Mouse (Mus musculus): ENCODE data around the gene Commd2. TPM values are rescaled to one million over a fixed set of nuclear protein-coding genes. Genes with fewer than 3 reads are reported as not detected.

The Commd2 gene
- polyA plus RNA-seq, 1 experiment from 2014 or later: 79.1 TPM

- Histone ChIP-seq H3K27me3 (no peaks in the 10 kb centered on the region), H3K36me3 (no peaks in the 10 kb centered on the region), H3K27ac (replicated peaks) (no peak overlapping the region), H3K9ac (replicated peaks) (no peak overlapping the region), H3K9me3 (no peaks in the 10 kb centered on the region), H3K4me2 (replicated peaks) (no peak overlapping the region), H3K4me3 (no peak overlapping the region), H3K4me1 (no peaks in the 10 kb centered on the region)
- WGBS: 71% methylated on average over 6 of the region's 6 CpGs
- no peak for ATAC-seq (replicated peaks)
These were observed 7.1 kb upstream of the Commd2 start for GRCm38 (mm10) chr3:57658608-57659007.

- 92% methylated on average over 3 of the region's 3 CpGs for WGBS
- Histone ChIP-seq H3K9me3 (no peaks in the 10 kb centered on the region), H3K9ac (replicated peaks) (no peak overlapping the region), H3K4me2 (replicated peaks) (no peak overlapping the region), H3K4me1 (peaks cover 6% of the 10 kb centered on the region), H3K4me3 (no peak overlapping the region), H3K36me3 (peaks cover 6% of the 10 kb centered on the region; the same call in 1 of the 2 replicates), H3K27ac (replicated peaks) (no peak overlapping the region), H3K27me3 (no peaks in the 10 kb centered on the region)
- ATAC-seq (replicated peaks): no peak
These were observed 2.1 kb upstream of the Commd2 start for GRCm38 (mm10) chr3:57653646-57654045.

GRCm38 (mm10) chr3:57652485-57652884 is 970 bp upstream of the Commd2 start:
- 74% methylated on average over 3 of the region's 3 CpGs for WGBS
- H3K4me1 ChIP-seq: peaks cover 6% of the 10 kb centered on the region
- H3K9me3 ChIP-seq: no peaks in the 10 kb centered on the region
- no peak overlapping the region for H3K4me2 ChIP-seq (replicated peaks)
- H3K27ac ChIP-seq (replicated peaks): no peak overlapping the region
- no peak overlapping the region for H3K4me3 ChIP-seq
- no peak overlapping the region for H3K9ac ChIP-seq (replicated peaks)
- ATAC-seq (replicated peaks): no peak
- peaks cover 6% of the 10 kb centered on the region; the same call in 1 of the 2 replicates for H3K36me3 ChIP-seq
- no peaks in the 10 kb centered on the region for H3K27me3 ChIP-seq

DNA sequence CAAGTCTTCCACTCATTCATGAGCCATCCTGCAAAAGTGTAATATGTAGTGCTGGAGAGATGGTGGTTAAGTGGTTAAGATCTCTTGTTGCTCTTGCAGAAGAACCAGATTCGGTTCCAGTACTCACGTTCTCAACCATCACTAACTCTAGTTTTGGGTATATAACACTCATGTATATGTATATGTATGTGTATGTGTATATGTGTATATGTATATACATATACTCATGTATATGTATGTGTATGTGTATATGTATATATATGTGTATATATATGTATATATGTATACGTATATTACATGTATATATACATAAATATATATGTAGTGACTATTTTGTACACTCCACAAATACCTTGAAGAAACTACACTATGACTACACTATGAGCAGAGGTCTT is 347 bp upstream of the Commd2 start:
- WGBS: 63% methylated on average over 3 of the region's 3 CpGs
- peak overlapping the region; percentile 82; the same call in 1 of the 2 replicates for H3K27ac ChIP-seq (replicated peaks)
- peak overlapping the region; percentile 77 for H3K9ac ChIP-seq (replicated peaks)
- peak overlapping the region; percentile 74 for H3K4me3 ChIP-seq
- no peaks in the 10 kb centered on the region for H3K27me3 ChIP-seq
- peak; percentile 51 for ATAC-seq (replicated peaks)
- peaks cover 6% of the 10 kb centered on the region for H3K4me1 ChIP-seq
- H3K9me3 ChIP-seq: no peaks in the 10 kb centered on the region
- H3K36me3 ChIP-seq: peaks cover 6% of the 10 kb centered on the region; the same call in 1 of the 2 replicates
- peak overlapping the region; percentile 71 for H3K4me2 ChIP-seq (replicated peaks)

DNA sequence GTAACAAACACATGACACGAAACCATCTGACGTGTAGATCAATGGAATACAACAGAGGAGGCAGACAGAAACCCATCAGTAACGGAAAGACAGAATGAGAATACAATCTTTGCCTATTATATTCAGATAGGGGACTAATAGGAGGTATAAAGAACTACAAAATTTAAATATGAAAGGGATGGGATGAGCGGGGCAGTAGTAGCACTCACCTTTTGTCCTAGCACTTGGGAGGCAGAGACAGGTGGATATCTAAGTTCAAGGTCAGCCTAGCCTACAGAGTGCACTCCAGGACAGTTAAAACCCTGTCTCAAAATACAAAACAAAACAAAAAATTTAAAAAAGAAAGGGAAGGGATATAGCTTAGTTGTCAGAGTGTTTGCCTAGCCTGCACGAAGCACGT is 8.3 kb downstream of the Commd2 start:
- no peaks in the 10 kb centered on the region for H3K9me3 ChIP-seq
- no peak for ATAC-seq (replicated peaks)
- no peak overlapping the region for H3K4me2 ChIP-seq (replicated peaks)
- H3K4me1 ChIP-seq: no peaks in the 10 kb centered on the region
- H3K27ac ChIP-seq (replicated peaks): no peak overlapping the region
- peaks cover 16% of the 10 kb centered on the region for H3K36me3 ChIP-seq
- no peak overlapping the region for H3K9ac ChIP-seq (replicated peaks)
- 93% methylated on average over 6 of the region's 6 CpGs for WGBS
- no peaks in the 10 kb centered on the region for H3K27me3 ChIP-seq
- no peak overlapping the region for H3K4me3 ChIP-seq

DNA sequence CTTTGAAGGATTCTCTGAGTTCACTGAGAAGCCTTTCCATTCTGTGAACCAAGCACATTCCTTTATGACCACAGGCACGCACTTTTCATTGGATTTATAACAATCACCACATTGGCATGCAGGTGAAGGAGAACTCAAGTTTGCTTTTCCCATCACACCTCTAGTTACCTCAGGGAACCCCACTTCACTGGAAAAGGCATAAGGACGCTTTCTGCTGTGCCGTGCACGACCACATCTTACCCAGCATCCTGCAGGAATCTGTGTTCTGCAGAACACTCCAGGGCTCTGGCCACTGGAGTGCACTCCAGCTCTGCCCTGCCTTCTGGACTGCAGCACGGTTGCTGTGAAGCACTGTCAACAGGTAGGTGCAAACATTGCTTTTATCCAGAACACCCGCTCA is 13.9 kb downstream of the Commd2 start:
- 84% methylated on average over 6 of the region's 6 CpGs for WGBS
- Histone ChIP-seq H3K36me3 (no peaks in the 10 kb centered on the region), H3K9me3 (no peaks in the 10 kb centered on the region), H3K27ac (replicated peaks) (no peak overlapping the region), H3K9ac (replicated peaks) (no peak overlapping the region), H3K4me3 (no peak overlapping the region), H3K4me2 (replicated peaks) (no peak overlapping the region), H3K27me3 (no peaks in the 10 kb centered on the region), H3K4me1 (no peaks in the 10 kb centered on the region)
- no peak for ATAC-seq (replicated peaks)

DNA sequence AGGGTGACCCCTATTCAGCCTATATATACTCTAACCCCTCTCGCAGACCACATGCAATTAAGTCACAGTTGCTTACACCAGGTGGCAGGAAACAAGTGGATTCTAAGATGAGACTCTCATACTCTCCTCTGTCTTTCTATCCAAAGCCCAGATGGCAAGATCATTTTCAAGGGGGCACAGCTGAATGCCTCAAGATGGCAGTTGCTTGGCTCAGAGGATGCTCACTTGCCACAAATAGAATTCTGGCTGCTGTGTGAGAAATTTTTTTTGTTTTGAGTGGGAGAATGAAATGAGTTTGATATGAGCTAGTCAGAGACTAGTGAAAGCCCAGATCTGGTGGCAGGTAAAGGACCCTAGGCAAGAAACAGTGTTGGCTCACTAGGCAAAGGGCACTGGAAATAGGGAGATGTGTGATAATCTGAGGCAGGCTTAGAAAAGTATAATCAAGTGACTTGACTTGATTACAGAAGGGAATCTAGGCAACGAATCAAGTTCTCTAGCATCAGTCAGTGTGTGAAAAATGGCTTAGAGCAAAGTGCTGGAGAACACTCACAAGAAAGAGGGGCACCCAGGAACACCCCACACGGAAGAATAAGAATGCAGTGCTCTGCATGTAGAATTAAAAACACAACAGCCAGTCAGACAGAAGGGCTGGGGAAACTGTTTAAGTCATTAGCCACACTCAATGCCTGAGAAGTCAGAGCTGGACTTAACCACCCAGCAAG is 16.6 kb downstream of the Commd2 start:
- WGBS: 72% methylated on average over 3 of the region's 3 CpGs
- no peak for ATAC-seq (replicated peaks)
- H3K4me2 ChIP-seq (replicated peaks): no peak overlapping the region

DNA sequence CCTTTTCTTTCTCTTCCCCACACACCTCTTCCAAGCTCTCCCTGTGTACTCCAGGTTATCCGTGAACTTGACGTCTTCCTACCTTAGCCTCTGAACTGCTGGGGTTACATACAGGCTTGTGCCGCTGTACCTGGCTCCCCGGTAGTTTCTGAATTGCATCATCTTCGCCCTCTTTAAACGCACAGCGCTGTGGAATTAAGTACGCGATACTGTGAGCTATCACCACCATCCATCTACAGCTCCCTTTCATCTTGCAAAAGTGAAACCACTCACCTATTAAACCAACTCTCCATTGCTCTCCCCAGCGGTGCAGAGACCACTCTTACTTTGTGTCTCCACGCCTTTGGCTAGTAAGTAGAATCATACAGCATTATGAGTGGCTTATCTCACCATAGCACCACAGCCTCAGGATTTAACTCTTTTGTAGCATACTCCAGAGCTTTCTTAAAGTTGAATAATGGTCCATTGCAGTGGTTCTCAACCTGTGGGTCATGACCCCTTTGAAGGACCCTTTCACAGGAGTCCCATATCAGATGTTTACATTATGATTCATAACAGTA is 24.5 kb downstream of the Commd2 start:
- H3K27ac ChIP-seq (replicated peaks): no peak overlapping the region
- H3K27me3 ChIP-seq: no peaks in the 10 kb centered on the region
- ATAC-seq (replicated peaks): no peak
- WGBS: 89% methylated on average over 11 of the region's 11 CpGs
- no peak overlapping the region for H3K9ac ChIP-seq (replicated peaks)
- no peak overlapping the region for H3K4me2 ChIP-seq (replicated peaks)
- H3K4me1 ChIP-seq: peaks cover 5% of the 10 kb centered on the region; the same call in 1 of the 2 replicates
- H3K9me3 ChIP-seq: no peaks in the 10 kb centered on the region
- H3K36me3 ChIP-seq: no peaks in the 10 kb centered on the region
- no peak overlapping the region for H3K4me3 ChIP-seq

More for the DNA sequence above, 16.6 kb downstream of the Commd2 start:
- Histone ChIP-seq H3K4me3 (no peak overlapping the region), H3K36me3 (no peaks in the 10 kb centered on the region), H3K4me1 (no peaks in the 10 kb centered on the region), H3K9me3 (no peaks in the 10 kb centered on the region), H3K27me3 (no peaks in the 10 kb centered on the region), H3K27ac (replicated peaks) (no peak overlapping the region), H3K9ac (replicated peaks) (no peak overlapping the region)

DNA sequence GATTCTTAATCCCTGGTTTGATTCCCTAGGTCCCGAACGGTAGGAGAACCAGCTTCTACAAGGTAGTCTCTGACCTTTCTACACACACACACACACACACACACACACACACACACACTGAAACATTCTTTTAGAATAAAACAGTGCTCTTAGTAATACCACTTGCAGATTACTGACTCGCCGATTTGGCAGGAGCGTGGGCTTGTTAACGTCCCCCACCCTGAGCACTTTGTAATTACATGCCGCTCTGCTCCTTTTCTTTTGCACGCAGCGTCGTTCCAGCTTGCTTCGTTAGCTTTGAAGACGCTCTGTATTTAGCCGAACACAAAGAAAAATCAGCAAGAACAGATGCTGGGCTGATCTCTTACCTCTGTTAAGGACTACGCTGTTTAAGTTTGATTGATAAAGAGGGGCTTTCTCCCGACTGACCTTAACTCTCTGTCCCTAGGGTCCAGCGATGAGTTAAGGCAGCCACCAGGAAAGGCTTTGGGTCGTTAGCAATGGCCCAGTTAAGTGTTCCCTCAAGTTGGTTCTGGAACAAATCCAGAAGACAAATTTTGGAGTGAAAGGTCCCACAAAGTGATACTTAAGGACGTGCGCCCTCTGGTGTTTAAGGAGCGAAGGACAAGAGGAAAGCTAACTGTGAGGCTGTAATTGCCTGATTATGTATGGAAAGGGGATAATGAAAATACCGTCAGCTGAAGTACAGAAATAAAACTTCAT is 26.1 kb downstream of the Commd2 start:
- WGBS: 3% methylated on average over 21 of the region's 21 CpGs
- H3K9me3 ChIP-seq: no peaks in the 10 kb centered on the region
- H3K4me1 ChIP-seq: peaks cover 5% of the 10 kb centered on the region; the same call in 1 of the 2 replicates
- peak overlapping the region; percentile 85 for H3K27ac ChIP-seq (replicated peaks)
- H3K36me3 ChIP-seq: no peaks in the 10 kb centered on the region
- H3K4me2 ChIP-seq (replicated peaks): peak overlapping the region; percentile 65
- no peaks in the 10 kb centered on the region for H3K27me3 ChIP-seq
- H3K9ac ChIP-seq (replicated peaks): peak overlapping the region; percentile 37; the same call in 1 of the 2 replicates
- ATAC-seq (replicated peaks): peak; percentile 89
- peak overlapping the region; percentile 38 for H3K4me3 ChIP-seq

- 77% methylated on average over 4 of the region's 4 CpGs for WGBS
- H3K36me3 ChIP-seq: no peaks in the 10 kb centered on the region
- H3K27me3 ChIP-seq: no peaks in the 10 kb centered on the region
- no peak overlapping the region for H3K9ac ChIP-seq (replicated peaks)
- H3K9me3 ChIP-seq: no peaks in the 10 kb centered on the region
- H3K4me1 ChIP-seq: no peaks in the 10 kb centered on the region
- no peak overlapping the region for H3K4me2 ChIP-seq (replicated peaks)
- H3K27ac ChIP-seq (replicated peaks): no peak overlapping the region
- H3K4me3 ChIP-seq: no peak overlapping the region
- no peak for ATAC-seq (replicated peaks)
These were observed 31.8 kb downstream of the Commd2 start for GRCm38 (mm10) chr3:57619718-57620117.

DNA sequence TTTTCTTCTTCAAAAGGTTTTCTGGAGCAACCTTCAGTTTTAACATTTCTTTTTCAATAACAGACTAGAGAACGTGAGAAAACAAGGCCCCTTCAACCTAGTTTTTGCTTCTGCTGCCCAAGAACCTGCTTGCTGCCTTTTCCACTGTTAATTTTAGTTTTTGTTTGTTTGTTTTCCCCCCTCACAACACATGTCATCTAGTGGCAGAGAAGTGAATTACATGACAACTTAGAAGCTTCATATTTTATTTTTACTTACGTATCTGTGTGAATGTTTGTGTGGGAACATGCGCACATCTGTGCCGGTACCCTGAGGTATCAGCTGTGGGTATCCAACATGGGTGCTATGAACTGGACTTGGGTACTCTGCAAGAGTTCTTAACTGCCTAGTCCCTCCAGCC is 35.9 kb downstream of the Commd2 start:
- Histone ChIP-seq H3K4me1 (no peaks in the 10 kb centered on the region), H3K4me2 (replicated peaks) (no peak overlapping the region), H3K27me3 (no peaks in the 10 kb centered on the region), H3K4me3 (no peak overlapping the region), H3K27ac (replicated peaks) (no peak overlapping the region), H3K9me3 (no peaks in the 10 kb centered on the region), H3K9ac (replicated peaks) (no peak overlapping the region), H3K36me3 (no peaks in the 10 kb centered on the region)
- 91% methylated on average over 4 of the region's 4 CpGs for WGBS
- ATAC-seq (replicated peaks): no peak

- no peak overlapping the region for H3K27ac ChIP-seq (replicated peaks)
- no peak overlapping the region for H3K4me2 ChIP-seq (replicated peaks)
- H3K36me3 ChIP-seq: no peaks in the 10 kb centered on the region
- H3K27me3 ChIP-seq: no peaks in the 10 kb centered on the region
- ATAC-seq (replicated peaks): no peak
- no peak overlapping the region for H3K9ac ChIP-seq (replicated peaks)
- H3K9me3 ChIP-seq: no peaks in the 10 kb centered on the region
- no peaks in the 10 kb centered on the region for H3K4me1 ChIP-seq
- H3K4me3 ChIP-seq: no peak overlapping the region
- WGBS: 84% methylated on average over 3 of the region's 3 CpGs
These were observed 39.0 kb downstream of the Commd2 start for GRCm38 (mm10) chr3:57612430-57612997.
